In genomic region chr1:172217148-172217547, GRCm38 (mm10) we compare ENCODE assay signal across 8 mouse cellular contexts. TPM values are rescaled to one million over a fixed set of nuclear protein-coding genes. Genes with fewer than 3 reads are reported as not detected.
DNase-seq lines count a peak whose midpoint lies in the region; ATAC-seq lines count a peak whose summit lies in the region.

No protein-coding gene starts in this region.

- peak overlapping the region; percentile 23; the same call in 1 of the 2 replicates for H3K27ac ChIP-seq in embryonic facial prominence, embryonic 11.5 days (replicated peaks; ENCODE audit: low read depth, low read length)
- peak overlapping the region; percentile 84 for H3K27ac ChIP-seq in limb, embryonic 13.5 days
- H3K27ac ChIP-seq in midbrain, embryonic 15.5 days, result peak overlapping the region; percentile 68; the same call in 1 of the 2 replicates

- H3K27me3 ChIP-seq in embryonic facial prominence, embryonic 11.5 days (ENCODE audit: control insufficient read depth, insufficient read depth, low read length), result no peaks in the 10 kb centered on the region
- H3K27me3 ChIP-seq in limb, embryonic 13.5 days, result no peaks in the 10 kb centered on the region
- no peaks in the 10 kb centered on the region for H3K27me3 ChIP-seq in midbrain, embryonic 15.5 days (replicated peaks)

- peak; percentile 94 for DNase-seq in 3T3-L1 (ENCODE audit: low read depth, low spot score)
- DNase-seq in adrenal gland, postnatal 25 days, result peak; percentile 92
- peak; percentile 93 for DNase-seq in embryonic facial prominence, embryonic 11.5 days (ENCODE audit: low spot score)
- DNase-seq in heart, adult 18-20 months, result peak; percentile 97
- peak; percentile 93 for DNase-seq in kidney, adult 18-20 months
- DNase-seq in spleen, adult 18-20 months, result peak; percentile 90 to 94

- H3K4me3 ChIP-seq in embryonic facial prominence, embryonic 11.5 days (ENCODE audit: low read depth, low read length), result peak overlapping the region; percentile 14; the same call in 1 of the 2 replicates
- peak overlapping the region; percentile 13 for H3K4me3 ChIP-seq in limb, embryonic 13.5 days
- no peak overlapping the region for H3K4me3 ChIP-seq in midbrain, embryonic 15.5 days

- peak overlapping the region; percentile 36 for H3K4me2 ChIP-seq in embryonic facial prominence, embryonic 11.5 days (ENCODE audit: low read depth, low read length)
- peak overlapping the region; percentile 53 for H3K4me2 ChIP-seq in limb, embryonic 13.5 days (replicated peaks)
- H3K4me2 ChIP-seq in midbrain, embryonic 15.5 days, result peak overlapping the region; percentile 16; the same call in 1 of the 2 replicates

- H3K9ac ChIP-seq in embryonic facial prominence, embryonic 11.5 days (replicated peaks; ENCODE audit: low read length), result peak overlapping the region; percentile 35
- H3K9ac ChIP-seq in limb, embryonic 13.5 days, result no peak overlapping the region
- H3K9ac ChIP-seq in midbrain, embryonic 15.5 days, result no peak overlapping the region

- no peaks in the 10 kb centered on the region for H3K36me3 ChIP-seq in embryonic facial prominence, embryonic 11.5 days (replicated peaks; ENCODE audit: control insufficient read depth, insufficient read depth, low read depth, low read length)
- H3K36me3 ChIP-seq in limb, embryonic 13.5 days, result no peaks in the 10 kb centered on the region
- H3K36me3 ChIP-seq in midbrain, embryonic 15.5 days (replicated peaks), result no peaks in the 10 kb centered on the region

- H3K9me3 ChIP-seq in embryonic facial prominence, embryonic 11.5 days (replicated peaks; ENCODE audit: control insufficient read depth, low read length), result no peaks in the 10 kb centered on the region
- no peaks in the 10 kb centered on the region for H3K9me3 ChIP-seq in limb, embryonic 13.5 days
- H3K9me3 ChIP-seq in midbrain, embryonic 15.5 days, result no peaks in the 10 kb centered on the region

- H3K4me1 ChIP-seq in embryonic facial prominence, embryonic 11.5 days (ENCODE audit: control insufficient read depth, insufficient read depth, low read length), result peaks cover 5% of the 10 kb centered on the region; the same call in 1 of the 2 replicates
- H3K4me1 ChIP-seq in limb, embryonic 13.5 days, result peaks cover 57% of the 10 kb centered on the region
- H3K4me1 ChIP-seq in midbrain, embryonic 15.5 days, result peaks cover 25% of the 10 kb centered on the region

- 0% methylated on average over 5 of the region's 5 CpGs for WGBS in embryonic facial prominence, embryonic 11.5 days
- 0% methylated on average over 5 of the region's 5 CpGs for WGBS in limb, embryonic 13.5 days
- WGBS in midbrain, embryonic 15.5 days, result 1% methylated on average over 5 of the region's 5 CpGs

- peak; percentile 4; the same call in 1 of the 2 replicates for ATAC-seq in embryonic facial prominence, embryonic 11.5 days (replicated peaks; ENCODE audit: insufficient number of reproducible peaks, low FRiP score, low TSS enrichment, low read depth)
- peak; percentile 3; the same call in 1 of the 2 replicates for ATAC-seq in limb, embryonic 13.5 days (ENCODE audit: low FRiP score, low read depth)
- ATAC-seq in midbrain, embryonic 15.5 days (replicated peaks), result peak; percentile 41; the same call in 1 of the 2 replicates

RNA-seq across cellular contexts. Expression of gene Casq1, which starts 2.5 kb away (rescaled TPM):
- total RNA-seq in adrenal gland, postnatal 25 days (2021), result 1.00 TPM in 1 of 2 replicates, not detected in the other
- polyA plus RNA-seq in embryonic facial prominence, embryonic 11.5 days (2014; fragmentation: Nextera tagmentation; extraction: Ambion mirVana), result 1.7 and 2.3 TPM in 2 replicates
- 1 to 10 TPM; 2.2 to 2.7 TPM for total RNA-seq in heart, adult 18-20 months (2021)
- 6.5 and 8.1 TPM in 2 replicates for polyA plus RNA-seq in limb, embryonic 13.5 days (2015; fragmentation: Nextera tagmentation; extraction: Ambion mirVana)
- 1.7 and 2.7 TPM in 2 replicates for polyA plus RNA-seq in midbrain, embryonic 15.5 days (2015; fragmentation: Nextera tagmentation; extraction: Ambion mirVana)

RNA-seq across cellular contexts. Expression of gene Pea15a, which starts 10.5 kb away (rescaled TPM):
- 48.3 and 52.1 TPM in 2 replicates for total RNA-seq in adrenal gland, postnatal 25 days (2021)
- polyA plus RNA-seq in embryonic facial prominence, embryonic 11.5 days (2014; fragmentation: Nextera tagmentation; extraction: Ambion mirVana), result 121 and 123 TPM in 2 replicates
- 10 to 100 TPM; 57.4 to 69.9 TPM for total RNA-seq in heart, adult 18-20 months (2021)
- polyA plus RNA-seq in limb, embryonic 13.5 days (2015; fragmentation: Nextera tagmentation; extraction: Ambion mirVana), result 108 and 113 TPM in 2 replicates
- polyA plus RNA-seq in midbrain, embryonic 15.5 days (2015; fragmentation: Nextera tagmentation; extraction: Ambion mirVana), result 437 and 473 TPM in 2 replicates

RNA-seq across cellular contexts. Expression of gene Atp1a4, which starts 41.1 kb away (rescaled TPM):
- total RNA-seq in adrenal gland, postnatal 25 days (2021), result 0.88 and 2.3 TPM in 2 replicates
- polyA plus RNA-seq in embryonic facial prominence, embryonic 11.5 days (2014; fragmentation: Nextera tagmentation; extraction: Ambion mirVana), result not detected in 2 replicates
- not detected for total RNA-seq in heart, adult 18-20 months (2021)
- polyA plus RNA-seq in limb, embryonic 13.5 days (2015; fragmentation: Nextera tagmentation; extraction: Ambion mirVana), result not detected in 2 replicates
- 0.05 TPM in 1 of 2 replicates, not detected in the other for polyA plus RNA-seq in midbrain, embryonic 15.5 days (2015; fragmentation: Nextera tagmentation; extraction: Ambion mirVana)

RNA-seq across cellular contexts. Expression of gene Igsf8, which starts 44.3 kb away (rescaled TPM):
- 33.7 and 48.7 TPM in 2 replicates for total RNA-seq in adrenal gland, postnatal 25 days (2021)
- polyA plus RNA-seq in embryonic facial prominence, embryonic 11.5 days (2014; fragmentation: Nextera tagmentation; extraction: Ambion mirVana), result 30.1 and 36.7 TPM in 2 replicates
- total RNA-seq in heart, adult 18-20 months (2021), result 10 to 100 TPM in 1 of 2 experiments, 1 to 10 TPM in 1; 9.8 to 10.1 TPM
- polyA plus RNA-seq in limb, embryonic 13.5 days (2015; fragmentation: Nextera tagmentation; extraction: Ambion mirVana), result 42.2 and 46.7 TPM in 2 replicates
- 66.2 and 77.2 TPM in 2 replicates for polyA plus RNA-seq in midbrain, embryonic 15.5 days (2015; fragmentation: Nextera tagmentation; extraction: Ambion mirVana)

Comparison
In these comparisons a context has a peak if more than half of its experiments do, and no peak if none do; other contexts are left out.
1. H3K27ac ChIP-seq: peak in every context shown above with its lines; median percentile 84 in limb, embryonic 13.5 days; 68 in midbrain, embryonic 15.5 days; 23 in embryonic facial prominence, embryonic 11.5 days.